Mouse (Mus musculus) lung, postnatal 0 days (tissue): ENCODE data around the gene Art4. TPM values are rescaled to one million over a fixed set of nuclear protein-coding genes. Genes with fewer than 3 reads are reported as not detected.

Source experiments
- ATAC-seq: fragments of 200-750 bp; cut with Nextera tagmentation; 2 replicates; pipeline ENCODE4 v1.8.0; 2017; ENCODE audit warnings: moderate library complexity
- DNase-seq: peaks from one replicate; pipeline ENCODE4 v3.0.0-alpha.2; 2016; ENCODE audit warnings: low spot score
- H3K27ac ChIP-seq: fragments of 300-500 bp; sonication (generic); 2 replicates; pipeline ENCODE4 v1.5.1; 2014; ENCODE audit warnings: antibody characterized with exemption, mild to moderate bottlenecking, low read length, mixed read lengths
- H3K27me3 ChIP-seq: fragments of 300-500 bp; sonication (generic); replicated peaks from 2 replicates; pipeline ENCODE4 v1.6.1; 2014; ENCODE audit warnings: low read length, mixed read lengths; ENCODE audit not compliant: insufficient read depth
- H3K36me3 ChIP-seq: fragments of 300-500 bp; sonication (generic); 2 replicates; pipeline ENCODE4 v1.6.1; 2014; ENCODE audit warnings: low read length, mixed read lengths; ENCODE audit not compliant: insufficient read depth
- H3K4me1 ChIP-seq: fragments of 300-500 bp; sonication (generic); 2 replicates; pipeline ENCODE4 v1.6.1; 2014; ENCODE audit warnings: antibody characterized with exemption, low read depth, low read length, mixed read lengths; ENCODE audit not compliant: insufficient read depth
- H3K4me2 ChIP-seq: fragments of 300-500 bp; sonication (generic); replicated peaks from 2 replicates; pipeline ENCODE4 v1.6.1; 2014; ENCODE audit warnings: low read depth, mild to moderate bottlenecking, low read length, moderate library complexity, mixed read lengths
- H3K4me3 ChIP-seq: fragments of 300-500 bp; sonication (generic); 2 replicates; pipeline ENCODE4 v1.5.1; 2014; ENCODE audit warnings: low read depth, low read length
- H3K9ac ChIP-seq: fragments of 300-500 bp; sonication (generic); replicated peaks from 2 replicates; pipeline ENCODE4 v1.6.1; 2014; ENCODE audit warnings: low read depth, mild to moderate bottlenecking
- H3K9me3 ChIP-seq: fragments of 300-500 bp; sonication (generic); 2 replicates; pipeline ENCODE4 v1.6.1; 2016; ENCODE audit warnings: low read length, mixed read lengths
- CTCF ChIP-seq: IDR thresholded peaks from 2 replicates; pipeline ENCODE4 v1.5.1; 2016; ENCODE audit warnings: antibody characterized with exemption, mild to moderate bottlenecking
- EP300 ChIP-seq: IDR thresholded peaks from 2 replicates; pipeline ENCODE4 v1.6.1; 2016; ENCODE audit warnings: antibody characterized with exemption, mild to moderate bottlenecking, control low read depth
- WGBS: fragments of 180-500 bp; shearing (Covaris S2); extraction: QIAGEN DNeasy Blood & Tissue Kit; methylation state at CpG from one replicate; pipeline ENCODE4 v1.1.7; 2014; 5-methylcytosine and 5-hydroxymethylcytosine counted together
- polyA plus RNA-seq: library from polyadenylated mRNA; unstranded; fragments of >200 nt; fragmentation: Nextera tagmentation; extraction: Ambion mirVana; gene quantifications from 2 replicates; pipeline ENCODE4 v1.2.1, GENCODE M21; 2015

Art4 gene
- polyA plus RNA-seq, 1 experiment from 2014 or later: 7.9 TPM

DNA sequence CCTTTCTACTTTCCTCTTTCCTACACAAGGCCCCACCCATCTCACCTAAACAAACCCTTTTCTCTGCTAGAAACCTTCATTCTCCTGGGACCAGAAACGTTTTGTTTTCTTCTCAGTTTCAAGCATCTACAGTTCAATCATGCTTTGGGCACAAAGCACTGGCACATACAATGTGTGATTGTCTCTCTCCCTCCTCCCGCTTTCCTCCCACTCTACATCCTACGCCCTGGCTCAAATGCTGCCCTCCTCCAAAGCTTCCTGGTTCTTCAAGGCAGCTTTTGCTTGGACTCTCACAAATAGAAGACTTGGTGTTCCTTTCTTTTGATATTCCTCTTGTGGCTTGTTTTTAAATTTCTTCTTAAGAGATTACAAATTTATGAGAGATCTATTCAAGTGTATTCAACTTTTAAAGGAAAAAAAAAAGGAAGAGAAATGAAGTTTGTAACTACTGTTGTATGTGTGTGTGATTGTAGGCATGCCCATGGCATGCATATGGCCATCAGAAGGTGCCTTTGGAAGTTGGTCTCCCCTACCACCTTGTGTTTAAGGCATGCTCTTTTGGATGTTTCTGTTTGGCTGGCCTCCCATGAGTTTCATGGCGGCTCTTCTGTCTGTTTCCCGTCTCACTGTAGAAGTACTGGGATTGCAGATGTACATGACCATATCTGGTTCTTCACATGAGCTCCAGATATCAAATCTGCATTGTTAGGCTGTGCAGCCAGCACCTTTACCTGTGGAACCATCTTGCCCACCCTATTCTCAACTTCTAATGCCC lies 11.6 kb downstream of the Art4 start:
- ATAC-seq (no peak), DNase-seq (no peak)
- H3K27ac ChIP-seq: no peak overlapping the region
- 66% methylated on average over 5 of the region's 5 CpGs for WGBS
- H3K4me2 ChIP-seq: no peak overlapping the region
- TF ChIP-seq CTCF (no peak), EP300 (no peak)
- H3K27me3 ChIP-seq: no peaks in the 10 kb centered on the region
- no peaks in the 10 kb centered on the region for H3K36me3 ChIP-seq
- no peaks in the 10 kb centered on the region for H3K9me3 ChIP-seq
- H3K9ac ChIP-seq: no peak overlapping the region
- H3K4me1 ChIP-seq: no peaks in the 10 kb centered on the region
- H3K4me3 ChIP-seq: no peak overlapping the region

DNA sequence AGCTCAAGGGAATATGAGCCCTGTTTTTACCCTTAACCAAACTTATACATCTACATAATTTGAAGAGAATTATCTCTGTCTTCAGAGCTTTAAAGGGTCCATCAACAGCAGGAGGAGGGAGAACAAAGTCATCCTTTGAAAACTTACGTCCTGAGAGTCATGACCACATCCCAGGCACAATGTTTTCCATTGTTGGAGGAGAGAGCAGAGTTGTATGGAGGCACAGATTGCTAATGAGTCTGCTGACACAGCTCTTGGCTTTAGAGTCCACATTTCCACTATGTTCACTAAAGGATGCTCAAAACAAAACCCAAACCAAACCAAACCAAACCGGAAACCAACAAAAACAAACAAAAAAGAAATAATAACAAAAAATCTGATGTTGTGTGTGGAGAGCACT lies 12.6 kb downstream of the Art4 start:
- TF ChIP-seq EP300 (no peak), CTCF (no peak)

DNA sequence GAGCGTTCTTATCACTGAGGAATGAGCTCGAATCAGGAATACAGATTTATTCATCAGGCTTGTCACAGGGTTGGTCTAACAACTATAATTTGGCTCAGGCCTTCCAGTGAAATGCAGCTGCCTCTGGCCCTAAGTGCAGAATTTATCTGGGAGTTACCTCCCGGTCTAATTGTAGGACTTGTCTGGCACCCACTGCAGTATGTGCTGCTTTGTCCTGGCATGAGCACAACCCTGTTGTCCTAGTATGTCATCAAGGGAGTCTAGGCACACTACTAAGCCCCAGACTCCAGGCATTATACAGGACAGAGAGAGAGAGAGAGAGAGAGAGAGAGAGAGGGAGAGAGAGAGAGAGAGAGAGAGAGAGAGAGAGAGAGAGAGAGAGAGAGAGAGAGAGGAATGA lies 20.2 kb downstream of the Art4 start:
- H3K9me3 ChIP-seq: no peaks in the 10 kb centered on the region

More for the DNA sequence above, 12.6 kb downstream of the Art4 start:
- no peak overlapping the region for H3K9ac ChIP-seq
- 60% methylated on average over 2 of the region's 2 CpGs for WGBS
- no peak for DNase-seq
- no peak overlapping the region for H3K27ac ChIP-seq
- H3K9me3 ChIP-seq: no peaks in the 10 kb centered on the region
- H3K4me3 ChIP-seq: no peak overlapping the region
- no peaks in the 10 kb centered on the region for H3K4me1 ChIP-seq
- H3K27me3 ChIP-seq: no peaks in the 10 kb centered on the region
- H3K36me3 ChIP-seq: no peaks in the 10 kb centered on the region
- ATAC-seq: no peak
- no peak overlapping the region for H3K4me2 ChIP-seq

DNA sequence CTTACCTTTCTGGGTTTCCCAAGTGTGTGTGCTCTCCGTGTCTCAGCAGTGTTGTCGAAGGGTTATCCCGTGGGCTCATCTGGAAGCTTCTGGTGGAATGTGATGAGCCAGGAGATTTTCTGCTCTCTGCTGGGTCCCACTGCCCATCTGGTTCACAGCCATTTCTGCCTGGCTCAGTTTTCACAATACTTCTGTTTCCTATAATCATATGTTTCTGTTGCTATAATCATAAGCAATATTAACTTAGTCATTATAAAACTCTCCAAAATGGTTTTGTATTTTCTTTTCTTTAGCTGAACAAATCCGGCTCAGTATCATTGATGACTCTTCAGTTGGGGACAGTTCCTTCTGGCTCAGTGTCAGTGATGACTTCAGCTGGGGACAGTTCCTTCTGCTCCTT lies 22.2 kb downstream of the Art4 start, which contains the start of gene Smco3:
Gene Smco3, minus strand, starts transcription at position 101 of the 400 bp plus-strand sequence.
- TF ChIP-seq EP300 (no peak), CTCF (no peak)
- Histone ChIP-seq H3K9ac (no peak within 1 kb of the TSS), H3K4me1 (no peaks in the 10 kb centered on the region), H3K27me3 (no peaks in the 10 kb centered on the region), H3K4me2 (peak within 1 kb of the TSS; percentile 0; the same call in 1 of the 2 replicates), H3K27ac (no peak within 1 kb of the TSS), H3K36me3 (no peaks in the 10 kb centered on the region), H3K9me3 (no peaks in the 10 kb centered on the region), H3K4me3 (no peak within 1 kb of the TSS)
- 45% methylated on average over 4 of the region's 4 CpGs for WGBS
- ATAC-seq (no peak), DNase-seq (no peak)

More for the DNA sequence above, 20.2 kb downstream of the Art4 start:
- Histone ChIP-seq H3K4me3 (no peak overlapping the region), H3K27ac (no peak overlapping the region), H3K36me3 (no peaks in the 10 kb centered on the region), H3K4me1 (no peaks in the 10 kb centered on the region), H3K9ac (no peak overlapping the region), H3K27me3 (no peaks in the 10 kb centered on the region), H3K4me2 (no peak overlapping the region)
- ATAC-seq (no peak), DNase-seq (no peak)
- WGBS: 69% methylated on average over 3 of the region's 3 CpGs
- TF ChIP-seq CTCF: no peak
- no peak for TF ChIP-seq EP300

DNA sequence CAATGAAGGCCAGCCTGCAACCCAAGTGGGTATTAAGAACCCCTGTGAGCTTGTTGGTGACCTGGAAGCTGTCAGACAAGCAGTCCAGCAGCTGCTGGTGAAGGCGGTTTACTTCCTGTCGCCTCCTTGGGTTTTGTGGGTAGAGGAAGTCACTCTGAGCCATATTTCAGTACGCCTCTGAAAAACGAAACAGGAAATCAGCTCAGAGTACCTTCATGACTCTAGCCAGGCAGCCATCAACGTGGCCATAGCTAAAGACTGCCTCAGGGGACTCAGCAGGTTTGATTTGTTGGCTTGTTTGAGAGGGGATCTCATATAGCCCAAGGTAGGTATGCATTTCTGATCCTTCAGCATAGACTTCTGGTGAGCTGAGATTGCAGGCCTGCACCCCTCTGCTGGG lies 25.8 kb downstream of the Art4 start:
- DNase-seq (no peak), ATAC-seq (no peak)
- Histone ChIP-seq H3K4me2 (no peak overlapping the region), H3K4me1 (0 out of 2 replicates have a peak, but pooled peaks cover 4% of the 10 kb centered on the region), H3K27ac (no peak overlapping the region), H3K36me3 (no peaks in the 10 kb centered on the region), H3K27me3 (no peaks in the 10 kb centered on the region), H3K9ac (no peak overlapping the region), H3K4me3 (no peak overlapping the region), H3K9me3 (no peaks in the 10 kb centered on the region)
- no peak for TF ChIP-seq EP300
- TF ChIP-seq CTCF: no peak
- whole genome bisulfite sequencing: 54% methylated on average over 5 of the region's 5 CpGs

DNA sequence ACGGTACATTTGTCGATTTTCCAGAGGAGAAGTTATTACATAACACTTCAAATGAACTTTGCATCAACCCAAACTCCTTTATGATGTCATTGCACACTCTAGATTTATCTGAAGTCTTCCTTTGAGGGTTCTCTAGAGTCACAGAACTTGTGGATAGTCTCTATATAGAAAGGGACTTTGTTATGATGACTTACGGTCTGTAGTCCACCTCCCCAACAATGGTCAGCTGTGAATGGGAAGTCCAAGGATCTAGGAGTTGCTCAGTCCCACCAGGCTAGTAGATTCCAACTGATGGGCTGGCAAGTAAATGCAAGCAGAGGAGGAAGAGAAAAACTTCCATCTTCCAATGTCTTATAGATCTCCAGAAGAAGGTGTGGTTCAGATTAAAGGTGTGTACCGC lies 28.9 kb downstream of the Art4 start:
- peak overlapping the region; percentile 52 for H3K4me2 ChIP-seq
- no peak for DNase-seq
- H3K4me3 ChIP-seq: peak overlapping the region; percentile 27; the same call in 1 of the 2 replicates
- TF ChIP-seq EP300 (no peak), CTCF (no peak)
- peaks cover 14% of the 10 kb centered on the region for H3K36me3 ChIP-seq
- ATAC-seq: no peak
- H3K9ac ChIP-seq: no peak overlapping the region
- WGBS: 31% methylated on average over 4 of the region's 4 CpGs
- H3K9me3 ChIP-seq: no peaks in the 10 kb centered on the region
- H3K27me3 ChIP-seq: no peaks in the 10 kb centered on the region
- 0 out of 2 replicates have a peak, but pooled peaks cover 4% of the 10 kb centered on the region for H3K4me1 ChIP-seq
- peak overlapping the region; percentile 60 for H3K27ac ChIP-seq
